Mouse (Mus musculus) midbrain, embryonic 14.5 days (tissue): ENCODE results near the gene Gm11146. TPM values are rescaled to one million over a fixed set of nuclear protein-coding genes. Genes with fewer than 3 reads are reported as not detected.
A peak's percentile ranks its signal among the peaks of the same experiment; 100 is the strongest.

Experiments
- ATAC-seq: fragments of 200-750 bp; cut with Nextera tagmentation; 2 replicates; pipeline ENCODE4 v1.8.0; 2017; ENCODE audit warnings: moderate number of reproducible peaks, moderate library complexity; ENCODE audit not compliant: low FRiP score, low TSS enrichment
- DNase-seq: peaks from one replicate; pipeline ENCODE4 v3.0.0-alpha.2; 2015
- H3K27ac ChIP-seq: fragments of 300-500 bp; sonication (generic); replicated peaks from 2 replicates; pipeline ENCODE4 v1.5.1; 2014; ENCODE audit warnings: mild to moderate bottlenecking, low read depth, low read length, moderate library complexity
- H3K27me3 ChIP-seq: fragments of 300-500 bp; sonication (generic); 2 replicates; pipeline ENCODE4 v1.6.1; 2014; ENCODE audit warnings: low read length, control low read depth, mixed read lengths; ENCODE audit not compliant: control insufficient read depth, insufficient read depth
- H3K36me3 ChIP-seq: fragments of 300-500 bp; sonication (generic); 2 replicates; pipeline ENCODE4 v1.6.1; 2014; ENCODE audit warnings: low read length, control low read depth; ENCODE audit not compliant: control insufficient read depth, insufficient read depth
- H3K4me1 ChIP-seq: fragments of 300-500 bp; sonication (generic); 2 replicates; pipeline ENCODE4 v1.6.1; 2014; ENCODE audit warnings: mild to moderate bottlenecking, antibody characterized with exemption, low read length, control low read depth; ENCODE audit not compliant: control insufficient read depth, insufficient read depth
- H3K4me2 ChIP-seq: fragments of 300-500 bp; sonication (generic); 2 replicates; pipeline ENCODE4 v1.6.1; 2014; ENCODE audit warnings: mild to moderate bottlenecking, low read length, moderate library complexity
- H3K4me3 ChIP-seq: fragments of 300-500 bp; sonication (generic); replicated peaks from 2 replicates; pipeline ENCODE4 v1.5.1; 2014; ENCODE audit warnings: low read depth, low read length
- H3K9ac ChIP-seq: fragments of 300-500 bp; sonication (generic); replicated peaks from 2 replicates; pipeline ENCODE4 v1.6.1; 2014; ENCODE audit warnings: mild to moderate bottlenecking, low read length, moderate library complexity
- H3K9me3 ChIP-seq: fragments of 300-500 bp; sonication (generic); 2 replicates; pipeline ENCODE4 v1.6.1; 2016; ENCODE audit warnings: low read length, control low read depth, mixed read lengths; ENCODE audit not compliant: control insufficient read depth
- WGBS: fragments of 180-500 bp; shearing (Covaris S2); extraction: QIAGEN DNeasy Blood & Tissue Kit; methylation state at CpG from one replicate; pipeline ENCODE4 v1.1.7; 2014; 5-methylcytosine and 5-hydroxymethylcytosine counted together
- polyA plus RNA-seq: library from polyadenylated mRNA; unstranded; fragments of >200 nt; fragmentation: Nextera tagmentation; extraction: Ambion mirVana; gene quantifications from 2 replicates; pipeline ENCODE4 v1.2.1, GENCODE M21; 2014

Gm11146 gene
- polyA plus RNA-seq, result not detected in 2 replicates

DNA sequence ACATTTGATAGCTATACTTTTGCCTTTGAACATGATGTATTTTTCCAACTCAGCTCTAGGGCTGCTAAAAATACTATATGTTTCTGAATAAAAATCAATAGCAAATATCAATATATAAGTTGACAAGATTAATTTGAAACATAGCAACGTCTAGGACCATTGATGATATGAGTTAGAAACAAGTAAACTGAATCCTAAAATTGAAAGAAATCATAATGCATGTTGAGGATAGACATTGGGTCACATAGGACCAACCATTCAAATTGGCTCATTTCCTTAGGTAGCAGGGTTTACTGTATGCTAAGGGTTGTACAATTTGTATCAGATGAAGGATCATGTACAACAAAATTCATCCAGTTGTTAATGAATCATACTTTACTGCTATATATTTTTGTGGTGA lies at the start of gene Gm11146:
Gene Gm11146 (minus strand): TSS at position 101 of the 400 bp plus-strand sequence.
- Histone ChIP-seq H3K27ac (no peak within 1 kb of the TSS), H3K9me3 (no peaks in the 10 kb centered on the region), H3K4me3 (no peak within 1 kb of the TSS), H3K9ac (no peak within 1 kb of the TSS), H3K36me3 (peaks cover 6% of the 10 kb centered on the region; the same call in 1 of the 2 replicates), H3K4me2 (no peak within 1 kb of the TSS), H3K27me3 (no peaks in the 10 kb centered on the region), H3K4me1 (no peaks in the 10 kb centered on the region)
- 85% methylated on average over 1 of the region's 1 CpGs for WGBS
- ATAC-seq (no peak), DNase-seq (no peak)

DNA sequence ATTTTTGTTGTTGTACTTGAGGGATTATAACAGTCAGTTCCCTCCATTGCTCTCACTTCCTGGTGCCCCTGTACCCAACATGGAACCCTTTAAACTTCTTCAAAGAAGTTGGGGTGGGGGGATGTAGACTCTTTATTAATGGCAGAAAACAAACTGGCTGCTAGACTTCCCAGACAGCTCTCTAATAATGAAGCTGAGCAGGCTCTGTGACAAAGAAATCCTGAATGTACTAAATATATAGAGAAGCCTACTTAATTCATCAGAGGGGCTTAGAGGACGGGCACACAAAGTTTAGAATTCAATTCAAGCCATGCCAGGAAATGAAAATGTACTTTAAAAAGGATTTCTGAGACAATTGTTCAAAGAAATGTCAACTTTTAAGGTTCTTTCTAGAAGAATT lies 48.7 kb upstream of the Gm11146 start:
- Histone ChIP-seq H3K27ac (peak overlapping the region; percentile 6; the same call in 1 of the 2 replicates), H3K9me3 (no peaks in the 10 kb centered on the region), H3K4me2 (no peak overlapping the region), H3K36me3 (no peaks in the 10 kb centered on the region), H3K9ac (no peak overlapping the region), H3K4me1 (peaks cover 30% of the 10 kb centered on the region), H3K4me3 (no peak overlapping the region), H3K27me3 (no peaks in the 10 kb centered on the region)
- 22% methylated on average over 1 of the region's 1 CpGs for WGBS
- DNase-seq (no peak), ATAC-seq (no peak)

DNA sequence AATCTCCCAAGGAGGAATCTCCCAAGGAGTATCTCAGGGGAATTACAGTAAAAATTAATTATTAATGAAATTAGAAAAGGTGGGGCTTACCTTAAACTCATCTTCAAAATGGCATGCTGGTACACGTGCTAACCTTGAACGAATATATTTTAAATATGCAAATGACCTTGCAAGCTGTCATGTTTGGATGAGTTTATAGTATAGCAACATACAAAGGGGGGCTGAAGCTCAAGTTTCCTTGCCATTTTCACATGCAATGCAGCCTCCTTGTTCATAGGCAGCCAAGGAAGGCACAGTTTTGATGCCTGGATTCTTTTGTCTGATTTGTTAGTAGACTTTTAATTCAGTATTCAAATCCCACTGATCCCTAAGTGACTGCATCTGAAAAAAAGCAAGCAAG lies 47.1 kb upstream of the Gm11146 start:
- Histone ChIP-seq H3K27me3 (no peaks in the 10 kb centered on the region), H3K4me1 (peaks cover 30% of the 10 kb centered on the region), H3K9me3 (no peaks in the 10 kb centered on the region), H3K27ac (peak overlapping the region; percentile 81), H3K4me2 (peak overlapping the region; percentile 27), H3K9ac (no peak overlapping the region; the same call in 1 of the 2 replicates), H3K4me3 (no peak overlapping the region), H3K36me3 (no peaks in the 10 kb centered on the region)
- 18% methylated on average over 2 of the region's 2 CpGs for WGBS
- ATAC-seq, result no peak
- DNase-seq, result peak; percentile 52

DNA sequence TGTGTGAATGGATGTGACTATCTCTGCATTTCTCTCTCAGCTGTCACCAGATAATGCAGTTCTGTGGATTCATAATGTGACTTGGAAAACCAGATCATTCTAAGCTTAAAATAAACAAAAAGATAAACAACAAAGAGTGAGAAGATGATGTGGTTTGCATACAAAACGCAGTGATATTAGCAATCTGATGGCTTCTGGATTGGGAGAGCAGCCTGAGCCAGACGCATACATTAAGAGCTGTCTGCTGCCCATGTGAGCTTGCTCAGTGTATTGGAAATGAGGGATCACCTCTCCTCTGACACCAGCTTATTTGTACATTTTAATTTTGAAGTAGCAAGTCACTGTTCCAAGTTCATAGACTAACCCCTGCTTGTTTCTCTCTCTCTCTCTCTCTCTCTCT lies 46.3 kb upstream of the Gm11146 start:
- Histone ChIP-seq H3K27ac (peak overlapping the region; percentile 81), H3K4me1 (peaks cover 36% of the 10 kb centered on the region), H3K9ac (no peak overlapping the region; the same call in 1 of the 2 replicates), H3K4me3 (no peak overlapping the region), H3K27me3 (no peaks in the 10 kb centered on the region), H3K4me2 (peak overlapping the region; percentile 73), H3K36me3 (no peaks in the 10 kb centered on the region), H3K9me3 (no peaks in the 10 kb centered on the region)
- peak; percentile 75 for DNase-seq
- WGBS, result 8% methylated on average over 2 of the region's 2 CpGs
- peak; percentile 41; the same call in 1 of the 2 replicates for ATAC-seq

DNA sequence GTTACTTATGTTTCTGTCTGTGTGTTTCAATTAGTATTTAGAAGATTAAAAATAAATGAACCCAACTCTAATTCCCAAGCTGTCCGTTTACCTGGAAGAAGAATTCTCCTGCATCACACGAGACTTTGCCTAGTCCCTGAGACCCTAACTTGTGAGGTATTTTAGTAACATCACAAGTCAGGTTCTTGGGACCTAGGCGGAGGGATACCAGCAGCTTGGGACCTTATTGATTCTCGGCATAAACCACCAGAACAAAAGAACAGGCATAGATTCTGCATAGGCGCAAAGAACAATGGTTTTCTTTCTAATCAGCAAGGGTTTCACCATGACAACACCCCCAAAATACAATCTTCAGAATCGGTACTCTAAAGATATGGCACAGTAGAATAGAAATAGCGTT lies 44.3 kb upstream of the Gm11146 start:
- DNase-seq (peak; percentile 84), ATAC-seq (no peak)
- Histone ChIP-seq H3K27me3 (no peaks in the 10 kb centered on the region), H3K9ac (peak overlapping the region; percentile 60), H3K4me3 (peak overlapping the region; percentile 34), H3K27ac (peak overlapping the region; percentile 90), H3K4me2 (peak overlapping the region; percentile 73), H3K9me3 (no peaks in the 10 kb centered on the region), H3K4me1 (peaks cover 51% of the 10 kb centered on the region), H3K36me3 (no peaks in the 10 kb centered on the region)
- WGBS, result 35% methylated on average over 7 of the region's 7 CpGs

DNA sequence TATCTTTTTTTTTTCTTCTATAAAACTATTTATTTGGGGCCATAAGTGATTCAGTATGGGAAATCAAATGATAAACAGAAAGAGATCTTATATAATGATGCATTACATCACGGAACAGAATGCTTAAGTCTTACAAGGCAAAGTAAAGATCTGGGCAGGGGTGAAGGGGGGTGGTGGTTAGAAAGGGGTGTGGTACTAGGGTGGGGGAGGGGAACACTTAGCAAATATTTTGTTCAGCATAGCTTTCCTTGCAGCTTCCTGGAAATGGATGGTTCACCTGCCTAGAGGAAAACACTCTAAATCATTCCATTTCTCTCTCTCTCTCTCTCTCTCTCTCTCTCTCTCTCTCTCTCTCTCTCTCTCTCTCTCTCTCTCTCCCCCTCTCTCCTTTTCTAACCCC lies 43.1 kb upstream of the Gm11146 start:
- peaks cover 49% of the 10 kb centered on the region for H3K4me1 ChIP-seq
- peak; percentile 82 for DNase-seq
- ATAC-seq, result no peak
- H3K36me3 ChIP-seq, result no peaks in the 10 kb centered on the region
- peak overlapping the region; percentile 40 for H3K4me3 ChIP-seq
- H3K27me3 ChIP-seq, result no peaks in the 10 kb centered on the region
- peak overlapping the region; percentile 54 for H3K9ac ChIP-seq
- peak overlapping the region; percentile 87 for H3K27ac ChIP-seq
- H3K9me3 ChIP-seq, result no peaks in the 10 kb centered on the region
- WGBS, result 19% methylated on average over 1 of the region's 1 CpGs
- H3K4me2 ChIP-seq, result peak overlapping the region; percentile 73

DNA sequence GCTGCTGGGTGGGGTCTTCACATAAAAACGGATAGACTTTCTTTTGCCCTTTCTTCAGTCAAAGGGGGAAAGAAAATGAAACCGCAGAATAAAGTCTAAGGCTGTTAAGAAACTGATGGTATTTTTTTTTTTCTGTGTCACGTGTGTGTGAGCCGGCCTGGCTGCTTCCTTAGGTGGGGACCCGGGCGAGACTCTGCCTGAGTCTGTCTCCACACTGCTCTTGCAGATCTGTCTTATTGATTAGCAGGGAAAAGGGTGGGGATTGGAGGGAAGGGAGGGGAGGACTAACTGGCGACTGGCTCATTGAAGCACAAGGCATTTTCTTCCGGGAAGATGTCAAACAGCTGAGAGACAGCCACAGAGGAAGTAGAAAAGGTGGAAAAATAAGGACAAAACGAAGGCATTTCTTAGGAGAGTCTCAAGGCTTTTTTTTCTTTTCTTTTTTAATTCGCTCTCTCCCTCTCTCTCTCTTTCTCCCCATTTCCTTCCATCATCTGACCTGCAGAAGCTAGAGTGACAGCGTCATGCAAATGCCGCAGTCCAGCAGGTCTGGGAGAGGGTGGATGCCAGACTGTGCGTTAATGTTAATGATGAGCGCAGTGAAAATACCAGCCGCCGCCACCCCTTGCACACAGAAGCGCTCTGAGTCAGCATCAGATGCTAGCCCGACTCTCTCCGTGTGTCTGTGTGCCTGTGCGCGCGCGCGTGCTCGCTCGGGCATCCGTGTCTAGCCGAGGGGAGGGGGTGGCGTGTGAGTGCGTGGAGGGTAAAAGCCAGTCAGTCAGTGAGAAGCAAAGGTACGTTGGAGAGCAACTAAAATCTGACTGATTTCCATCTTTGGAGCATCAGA lies 42.2 kb upstream of the Gm11146 start:
- peak; percentile 95 for DNase-seq
- Histone ChIP-seq H3K27ac (peak overlapping the region; percentile 97), H3K9me3 (no peaks in the 10 kb centered on the region), H3K36me3 (no peaks in the 10 kb centered on the region), H3K4me2 (peak overlapping the region; percentile 73), H3K27me3 (no peaks in the 10 kb centered on the region), H3K4me1 (peaks cover 40% of the 10 kb centered on the region), H3K4me3 (peak overlapping the region; percentile 40), H3K9ac (peak overlapping the region; percentile 75)
- ATAC-seq, result peak; percentile 90
- 2% methylated on average over 31 of the region's 31 CpGs for WGBS

DNA sequence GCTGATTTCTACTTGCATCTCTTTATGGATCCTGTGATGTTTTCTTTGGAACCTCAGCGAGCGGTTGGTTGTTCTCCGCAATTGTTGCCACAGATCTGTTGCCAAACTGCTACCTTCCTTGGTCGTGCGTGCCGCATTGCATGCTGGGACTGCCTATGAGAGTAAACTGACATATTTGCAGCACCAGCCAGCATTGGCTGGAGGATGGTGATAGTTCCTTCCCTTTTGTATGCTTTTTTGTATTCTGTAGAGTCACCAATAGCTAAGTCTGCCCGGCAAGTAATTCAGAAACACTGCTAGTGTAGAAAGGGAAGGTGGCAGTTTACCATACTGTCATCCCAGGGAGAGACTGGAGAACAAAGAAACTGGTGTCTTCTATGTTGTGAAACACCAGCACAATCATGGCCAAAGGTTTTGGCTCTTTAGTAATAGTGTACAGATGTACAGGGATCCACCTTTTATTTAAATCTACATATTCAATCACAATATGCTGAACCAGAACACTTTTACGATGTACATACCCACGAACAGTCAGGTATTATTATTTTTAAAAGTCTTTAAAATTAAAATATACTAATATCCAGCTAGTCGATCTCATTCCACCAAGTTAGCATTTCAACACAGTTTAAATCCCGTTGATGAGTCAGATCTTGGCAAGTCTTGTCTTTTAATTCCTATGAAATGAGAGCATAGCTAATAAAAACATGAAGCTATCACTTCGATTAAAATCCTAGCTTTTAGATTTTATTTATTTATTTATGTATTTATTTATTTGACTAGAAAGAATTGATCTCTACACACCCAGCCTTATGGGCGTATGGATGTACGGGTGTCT lies 41.4 kb upstream of the Gm11146 start:
- no peaks in the 10 kb centered on the region for H3K36me3 ChIP-seq
- peak overlapping the region; percentile 75 for H3K9ac ChIP-seq
- H3K4me2 ChIP-seq, result peak overlapping the region; percentile 73
- WGBS, result 66% methylated on average over 14 of the region's 14 CpGs
- H3K4me3 ChIP-seq, result peak overlapping the region; percentile 40
- ATAC-seq, result no peak
- H3K27me3 ChIP-seq, result no peaks in the 10 kb centered on the region
- H3K9me3 ChIP-seq, result no peaks in the 10 kb centered on the region
- H3K4me1 ChIP-seq, result peaks cover 32% of the 10 kb centered on the region
- peak overlapping the region; percentile 97 for H3K27ac ChIP-seq
- DNase-seq, result peak; percentile 63
